Mouse (Mus musculus) fat pad, adult 2 months (tissue): ENCODE measurements at regions not wholly inside any gene's neighbourhood (a gene's known extent, or its start where the extent isn't known, plus 50 kb on each side); places are given as distances from the start of the nearest gene placed in this dataset.
"Not testable (repeated sequence)": the region's sequence is repeated elsewhere in the genome, so short reads cannot be mapped to it uniquely, and the experiment has no call there.

Source experiments
- DNase-seq: peaks from one replicate; pipeline ENCODE4 v3.0.0-alpha.2; 2011; ENCODE audit warnings: low read depth, low spot score; ENCODE audit errors: extremely low read depth

GRCm38 (mm10) chr12:5969556-5969955 lies 594.1 kb upstream of the Klhl29 start:
- DNase-seq = peak; percentile 54

GRCm38 (mm10) chr12:5956141-5956540 lies 580.7 kb upstream of the Klhl29 start:
- no peak for DNase-seq

- no peak for DNase-seq
Observed at GRCm38 (mm10) chr12:5955564-5955963, 580.1 kb upstream of the Klhl29 start.

- DNase-seq = no peak
Observed at GRCm38 (mm10) chr12:5943346-5943925, 568.0 kb upstream of the Klhl29 start.

- DNase-seq = no peak
Observed at GRCm38 (mm10) chr12:5921262-5921661, 545.8 kb upstream of the Klhl29 start.

GRCm38 (mm10) chr12:5918030-5918429 lies 542.5 kb upstream of the Klhl29 start:
- DNase-seq = no peak

- no peak for DNase-seq
Observed at GRCm38 (mm10) chr12:5906251-5906650, 530.8 kb upstream of the Klhl29 start.

- not testable (repeated sequence) for DNase-seq
Observed at GRCm38 (mm10) chr12:5891786-5892185, 516.3 kb upstream of the Klhl29 start.

GRCm38 (mm10) chr12:5866701-5867100 lies 491.2 kb upstream of the Klhl29 start:
- DNase-seq = no peak

GRCm38 (mm10) chr12:5859795-5860194 lies 484.3 kb upstream of the Klhl29 start:
- no peak for DNase-seq

GRCm38 (mm10) chr12:5856421-5856820 lies 480.9 kb upstream of the Klhl29 start:
- no peak for DNase-seq

GRCm38 (mm10) chr12:5810427-5810826 lies 434.9 kb upstream of the Klhl29 start:
- no peak for DNase-seq

- DNase-seq = no peak
Observed at GRCm38 (mm10) chr12:5810009-5810408, 434.5 kb upstream of the Klhl29 start.

- no peak for DNase-seq
Observed at GRCm38 (mm10) chr12:5807996-5808886, 432.8 kb upstream of the Klhl29 start.

- DNase-seq = peak; percentile 56
Observed at GRCm38 (mm10) chr12:5805731-5806130, 430.2 kb upstream of the Klhl29 start.

- no peak for DNase-seq
Observed at GRCm38 (mm10) chr12:5793051-5793450, 417.6 kb upstream of the Klhl29 start.

GRCm38 (mm10) chr12:5787074-5787813 lies 411.8 kb upstream of the Klhl29 start:
- DNase-seq = no peak

- DNase-seq = no peak
Observed at GRCm38 (mm10) chr12:5781276-5781675, 405.8 kb upstream of the Klhl29 start.

GRCm38 (mm10) chr12:5777556-5777955 lies 402.1 kb upstream of the Klhl29 start:
- DNase-seq = no peak

GRCm38 (mm10) chr12:5771399-5771978 lies 396.0 kb upstream of the Klhl29 start:
- no peak for DNase-seq

- DNase-seq = no peak
Observed at GRCm38 (mm10) chr12:5770531-5770930, 395.0 kb upstream of the Klhl29 start.
